ENCODE assay signal across 8 mouse cellular contexts in genomic region chr10:75517073-75517757, GRCm38 (mm10). TPM values are rescaled to one million over a fixed set of nuclear protein-coding genes. Genes with fewer than 3 reads are reported as not detected.
DNase-seq lines count a peak whose midpoint lies in the region; ATAC-seq and TF ChIP-seq lines count a peak whose summit lies in the region.

Gene Snrpd3, plus strand, starts transcription at chr10:75517551.

- no peak for TF ChIP-seq EP300 in CH12.LX (IDR thresholded peaks at IDR 0.05; ENCODE audit: low read length)
- TF ChIP-seq EP300 in heart, postnatal 0 days (IDR thresholded peaks at IDR 0.05; ENCODE audit: low read depth), result no peak; the same call in 1 of the 2 replicates

- under 1% methylated on average over 44 of the region's 52 CpGs for WGBS in forebrain, embryonic 12.5 days
- under 1% methylated on average over 32 of the region's 52 CpGs for WGBS in heart, postnatal 0 days
- WGBS in liver, embryonic 16.5 days (ENCODE audit: insufficient replicate concordance), result under 1% methylated on average over 46 of the region's 52 CpGs
- WGBS in neural tube, embryonic 13.5 days, result under 1% methylated on average over 36 of the region's 52 CpGs

- H3K27ac ChIP-seq in CH12.LX (ENCODE audit: insufficient read depth, low read depth), result peak within 1 kb of the TSS; percentile 74
- H3K27ac ChIP-seq in forebrain, embryonic 12.5 days, result peak within 1 kb of the TSS; percentile 98
- peak within 1 kb of the TSS; percentile 100 for H3K27ac ChIP-seq in heart, postnatal 0 days (ENCODE audit: low read depth)
- peak within 1 kb of the TSS; percentile 98 for H3K27ac ChIP-seq in liver, embryonic 16.5 days (ENCODE audit: low read length)
- H3K27ac ChIP-seq in neural tube, embryonic 13.5 days (replicated peaks), result peak within 1 kb of the TSS; percentile 97
- H3K27ac ChIP-seq in testis, adult 2 months (ENCODE audit: control insufficient read depth, insufficient read depth, low read depth, low read length), result peak within 1 kb of the TSS; percentile 98

- TF ChIP-seq POLR2A in CH12.LX (IDR thresholded peaks at IDR 0.05; ENCODE audit: low read depth, low read length), result peak; percentile 48; the same call in 1 of the 2 replicates
- TF ChIP-seq POLR2A in testis, adult 2 months (IDR thresholded peaks at IDR 0.05; ENCODE audit: control insufficient read depth, low read depth, low read length), result peak; percentile 52

- no peaks in the 10 kb centered on the region for H3K9me3 ChIP-seq in CH12.LX (replicated peaks; ENCODE audit: low read length)
- no peaks in the 10 kb centered on the region for H3K9me3 ChIP-seq in forebrain, embryonic 12.5 days
- no peaks in the 10 kb centered on the region for H3K9me3 ChIP-seq in heart, postnatal 0 days (replicated peaks; ENCODE audit: control insufficient read depth, low read length)
- no peaks in the 10 kb centered on the region for H3K9me3 ChIP-seq in liver, embryonic 16.5 days (replicated peaks; ENCODE audit: control insufficient read depth, low read length)
- H3K9me3 ChIP-seq in neural tube, embryonic 13.5 days, result no peaks in the 10 kb centered on the region

- peak; percentile 97 for DNase-seq in CH12.LX (ENCODE audit: extremely low read depth)
- DNase-seq in c-Kit-positive CD71-positive TER-119-negative erythroid progenitor cells, embryonic 14.5 days (ENCODE audit: low read depth), result peak; percentile 97
- DNase-seq in heart, postnatal 0 days (ENCODE audit: low spot score), result peak; percentile 99
- DNase-seq in kidney, postnatal 4 days, result peak; percentile 93 to 96

- peak within 1 kb of the TSS; percentile 97 for H3K4me2 ChIP-seq in CH12.LX (ENCODE audit: insufficient read depth, low read depth, poor library complexity, severe bottlenecking)
- H3K4me2 ChIP-seq in forebrain, embryonic 12.5 days, result peak within 1 kb of the TSS; percentile 83
- H3K4me2 ChIP-seq in heart, postnatal 0 days (ENCODE audit: low read depth, low read length), result peak within 1 kb of the TSS; percentile 87
- H3K4me2 ChIP-seq in liver, embryonic 16.5 days (ENCODE audit: low read depth, low read length), result peak within 1 kb of the TSS; percentile 85
- peak within 1 kb of the TSS; percentile 96 for H3K4me2 ChIP-seq in neural tube, embryonic 13.5 days

- peak; percentile 98 for ATAC-seq in forebrain, embryonic 12.5 days (ENCODE audit: low FRiP score)
- peak; percentile 94 for ATAC-seq in heart, postnatal 0 days (ENCODE audit: insufficient read depth, low read depth)
- peak; percentile 89 for ATAC-seq in liver, embryonic 16.5 days (ENCODE audit: low read depth)
- ATAC-seq in neural tube, embryonic 13.5 days (ENCODE audit: low read depth), result peak; percentile 96

- in situ Hi-C loops in CH12.LX (cut with MboI; ENCODE audit: low pct_ligation_motif_present, low pct_unique_long_range_greater_than_20kb, low sequenced_read_pairs), result no loop called here

- TF ChIP-seq CTCF in CH12.LX (conservative IDR thresholded peaks at IDR 0.05 in 1 of 2, IDR thresholded peaks at IDR 0.05 in 1 of 2; ENCODE audit: low read depth in 2 of 2, low read length in 2 of 2), result no peak
- no peak for TF ChIP-seq CTCF in heart, postnatal 0 days (IDR thresholded peaks at IDR 0.05; ENCODE audit: low read depth)
- TF ChIP-seq CTCF in testis, adult 2 months (IDR thresholded peaks at IDR 0.05; ENCODE audit: control insufficient read depth, insufficient read depth, insufficient replicate concordance, low read depth, low read length), result no peak

- H3K9ac ChIP-seq in CH12.LX (ENCODE audit: insufficient read depth, low read depth), result peak within 1 kb of the TSS; percentile 94
- H3K9ac ChIP-seq in forebrain, embryonic 12.5 days, result peak within 1 kb of the TSS; percentile 91
- H3K9ac ChIP-seq in heart, postnatal 0 days (replicated peaks; ENCODE audit: low read depth, low read length), result peak within 1 kb of the TSS; percentile 85
- H3K9ac ChIP-seq in liver, embryonic 16.5 days (ENCODE audit: low read depth, low read length), result peak within 1 kb of the TSS; percentile 98
- peak within 1 kb of the TSS; percentile 89 for H3K9ac ChIP-seq in neural tube, embryonic 13.5 days

- H3K4me1 ChIP-seq in CH12.LX (ENCODE audit: control insufficient read depth in 1 of 2, insufficient read depth in 2 of 2), result peaks cover 19 to 79% of the 10 kb centered on the region in 2 experiments
- H3K4me1 ChIP-seq in forebrain, embryonic 12.5 days, result peaks cover 27% of the 10 kb centered on the region
- H3K4me1 ChIP-seq in heart, postnatal 0 days (ENCODE audit: control insufficient read depth, insufficient read depth), result peaks cover 22% of the 10 kb centered on the region
- peaks cover 44% of the 10 kb centered on the region for H3K4me1 ChIP-seq in liver, embryonic 16.5 days (ENCODE audit: control insufficient read depth, low read depth, low read length)
- H3K4me1 ChIP-seq in neural tube, embryonic 13.5 days (replicated peaks), result peaks cover 50% of the 10 kb centered on the region
- H3K4me1 ChIP-seq in testis, adult 2 months (ENCODE audit: control insufficient read depth, insufficient read depth, low read length), result peaks cover 10% of the 10 kb centered on the region

- peak within 1 kb of the TSS; percentile 82 to 98 (median 94) for H3K4me3 ChIP-seq in CH12.LX (replicated peaks in 1 of 3; ENCODE audit: low read depth in 2 of 3, low read length in 2 of 3, poor library complexity in 1 of 3)
- peak within 1 kb of the TSS; percentile 71 for H3K4me3 ChIP-seq in forebrain, embryonic 12.5 days (replicated peaks)
- peak within 1 kb of the TSS; percentile 69 for H3K4me3 ChIP-seq in heart, postnatal 0 days (ENCODE audit: low read depth, low read length)
- H3K4me3 ChIP-seq in liver, embryonic 16.5 days (ENCODE audit: low read depth, low read length), result peak within 1 kb of the TSS; percentile 94
- peak within 1 kb of the TSS; percentile 77 for H3K4me3 ChIP-seq in neural tube, embryonic 13.5 days
- peak within 1 kb of the TSS; percentile 95 for H3K4me3 ChIP-seq in testis, adult 2 months (ENCODE audit: control insufficient read depth, low read depth, low read length)

- no peaks in the 10 kb centered on the region for H3K27me3 ChIP-seq in CH12.LX (replicated peaks)
- H3K27me3 ChIP-seq in forebrain, embryonic 12.5 days, result no peaks in the 10 kb centered on the region
- H3K27me3 ChIP-seq in heart, postnatal 0 days (ENCODE audit: control insufficient read depth, insufficient read depth, low read length), result no peaks in the 10 kb centered on the region
- no peaks in the 10 kb centered on the region for H3K27me3 ChIP-seq in liver, embryonic 16.5 days (ENCODE audit: control insufficient read depth, insufficient read depth, low read depth, low read length)
- H3K27me3 ChIP-seq in neural tube, embryonic 13.5 days, result no peaks in the 10 kb centered on the region
- H3K27me3 ChIP-seq in testis, adult 2 months (ENCODE audit: control insufficient read depth, insufficient read depth, low read length), result no peaks in the 10 kb centered on the region

- no peak for TF ChIP-seq RAD21 in CH12.LX (IDR thresholded peaks at IDR 0.05; ENCODE audit: low read depth, low read length)

- dilution Hi-C loops in CH12.LX (cut with MboI; ENCODE audit: extremely low pct_ligation_motif_present, extremely low pct_unique_long_range_greater_than_20kb, low sequenced_read_pairs), result no loop called here

- peaks cover 44% of the 10 kb centered on the region for H3K79me2 ChIP-seq in CH12.LX (replicated peaks; ENCODE audit: control insufficient read depth, extremely low read depth, insufficient read depth, poor library complexity, severe bottlenecking)

- H3K36me3 ChIP-seq in CH12.LX (replicated peaks in 1 of 2; ENCODE audit: control insufficient read depth in 1 of 2, insufficient read depth in 1 of 2, low read length in 1 of 2), result peaks cover 19 to 45% of the 10 kb centered on the region in 2 experiments
- peaks cover 27% of the 10 kb centered on the region for H3K36me3 ChIP-seq in forebrain, embryonic 12.5 days (replicated peaks)
- H3K36me3 ChIP-seq in heart, postnatal 0 days (replicated peaks; ENCODE audit: control insufficient read depth, insufficient read depth, low read length), result peaks cover 29% of the 10 kb centered on the region
- H3K36me3 ChIP-seq in liver, embryonic 16.5 days (ENCODE audit: control insufficient read depth, insufficient read depth), result peaks cover 9% of the 10 kb centered on the region
- peaks cover 28% of the 10 kb centered on the region for H3K36me3 ChIP-seq in neural tube, embryonic 13.5 days
- H3K36me3 ChIP-seq in testis, adult 2 months (ENCODE audit: control insufficient read depth, insufficient read depth, low read length), result peaks cover 2% of the 10 kb centered on the region

TF ChIP-seq in CH12.LX, 34 proteins besides CTCF, POLR2A, EP300 and RAD21:
- TF ChIP-seq NRF1 (IDR thresholded peaks at IDR 0.05; ENCODE audit: low read depth, low read length), result peak; percentile 39; the same call in 1 of the 2 replicates
- TF ChIP-seq NELFE (IDR thresholded peaks at IDR 0.05; ENCODE audit: low read depth, low read length), result peak; percentile 64; the same call in 1 of the 2 replicates
- peak; percentile 6; the same call in 1 of the 2 replicates for TF ChIP-seq SIN3A (IDR thresholded peaks at IDR 0.05; ENCODE audit: low read length)
- peak; percentile 29; the same call in 1 of the 2 replicates for TF ChIP-seq TCF12 (IDR thresholded peaks at IDR 0.05; ENCODE audit: low read depth, low read length)
- no peak for TF ChIP-seq BHLHE40 (IDR thresholded peaks at IDR 0.05; ENCODE audit: low read depth, low read length)
- no peak for TF ChIP-seq MAFK (IDR thresholded peaks at IDR 0.05; ENCODE audit: insufficient replicate concordance, low read length)

RNA-seq across cellular contexts. Expression of gene Snrpd3, which starts in this region (rescaled TPM):
- 101 and 119 TPM in 2 replicates for total RNA-seq in CH12.LX (2012; rRNA removed)
- total RNA-seq in CH12.LX (2014; rRNA removed), result 44.6 and 57.8 TPM in 2 replicates
- 554 and 595 TPM in 2 replicates for polyA plus RNA-seq in CH12.LX (2012; ENCODE audit: insufficient read length, low read depth)
- 204 and 215 TPM in 2 replicates for polyA plus RNA-seq in forebrain, embryonic 12.5 days (2016; fragmentation: Nextera tagmentation; extraction: Ambion mirVana)
- 10.8 and 10.9 TPM in 2 replicates for total RNA-seq in heart, postnatal 0 days (2014; rRNA removed; ENCODE audit: low replicate concordance)
- 65.4 and 68.5 TPM in 2 replicates for polyA plus RNA-seq in heart, postnatal 0 days (2015; fragmentation: Nextera tagmentation; extraction: Ambion mirVana)
- 56.9 and 61.7 TPM in 2 replicates for polyA plus RNA-seq in liver, embryonic 16.5 days (2015; fragmentation: Nextera tagmentation; extraction: Ambion mirVana)
- polyA plus RNA-seq in neural tube, embryonic 13.5 days (2015; fragmentation: Nextera tagmentation; extraction: Ambion mirVana), result 145 and 151 TPM in 2 replicates
- 21.9 and 26.4 TPM in 2 replicates for polyA plus RNA-seq in testis, adult 2 months (2012; rRNA removed)

Comparison
In these comparisons a context has a peak if more than half of its experiments do, and no peak if none do; other contexts are left out.
1. Peak in every context shown above with its lines: DNase-seq, ATAC-seq, H3K4me3 ChIP-seq and H3K27ac ChIP-seq.